Comparison of ENCODE assay signal across 14 mouse cellular contexts in genomic region chr11:55438031-55438430, GRCm38 (mm10). TPM values are rescaled to one million over a fixed set of nuclear protein-coding genes. Genes with fewer than 3 reads are reported as not detected.
DNase-seq lines count a peak whose midpoint lies in the region; ATAC-seq and TF ChIP-seq lines count a peak whose summit lies in the region.
"Had no signal": no experiment of that assay in that cellular context is flagged by ENCODE, and none has a peak within 500 bp of the region (broad histone marks: within the 10 kb centered on the region; RNA-seq: fewer than 3 reads in every experiment).

No protein-coding gene starts in this region.

- no peak overlapping the region for H3K27ac ChIP-seq in forebrain, embryonic 14.5 days (ENCODE audit: low read depth, low read length)
- H3K27ac ChIP-seq in forebrain, embryonic 13.5 days = no peak overlapping the region
- 0 out of 2 replicates have a peak overlapping the region, but pooled peaks have one; percentile 40 for H3K27ac ChIP-seq in intestine, embryonic 15.5 days
- H3K27ac ChIP-seq in intestine, postnatal 0 days (ENCODE audit: low read depth, low read length) = no peak overlapping the region
- no peak overlapping the region for H3K27ac ChIP-seq in stomach, embryonic 16.5 days (ENCODE audit: low read length)
- H3K27ac ChIP-seq in stomach, postnatal 0 days (replicated peaks) = no peak overlapping the region
- H3K27ac ChIP-seq: heart, adult 2 months; hindbrain, embryonic 15.5 days; limb, embryonic 12.5 days had no signal

- ATAC-seq in forebrain, embryonic 14.5 days = no peak
- ATAC-seq in forebrain, embryonic 13.5 days = no peak
- no peak for ATAC-seq in intestine, embryonic 15.5 days
- ATAC-seq in intestine, postnatal 0 days = no peak
- ATAC-seq in stomach, embryonic 16.5 days (ENCODE audit: insufficient read depth, low FRiP score) = no peak
- no peak for ATAC-seq in stomach, postnatal 0 days (ENCODE audit: low FRiP score, low TSS enrichment)

- TF ChIP-seq EP300 in stomach, postnatal 0 days (optimal IDR thresholded peaks at IDR 0.05) = no peak

- no peak overlapping the region for H3K4me3 ChIP-seq in forebrain, embryonic 14.5 days (ENCODE audit: low read depth, low read length)
- no peak overlapping the region for H3K4me3 ChIP-seq in forebrain, embryonic 13.5 days
- no peak overlapping the region for H3K4me3 ChIP-seq in intestine, embryonic 15.5 days (replicated peaks)
- no peak overlapping the region for H3K4me3 ChIP-seq in intestine, postnatal 0 days (ENCODE audit: low read depth, low read length)
- H3K4me3 ChIP-seq in stomach, embryonic 16.5 days (replicated peaks; ENCODE audit: low read length) = no peak overlapping the region
- H3K4me3 ChIP-seq in stomach, postnatal 0 days (ENCODE audit: low read depth, low read length) = no peak overlapping the region
- H3K4me3 ChIP-seq: heart, adult 2 months; hindbrain, embryonic 15.5 days; limb, embryonic 12.5 days had no signal

- WGBS in forebrain, embryonic 14.5 days = 34% methylated on average over 4 of the region's 4 CpGs
- 43% methylated on average over 4 of the region's 4 CpGs for WGBS in forebrain, embryonic 13.5 days
- WGBS in intestine, embryonic 15.5 days = 31% methylated on average over 4 of the region's 4 CpGs
- WGBS in intestine, postnatal 0 days = 42% methylated on average over 4 of the region's 4 CpGs
- WGBS in stomach, embryonic 16.5 days = 40% methylated on average over 4 of the region's 4 CpGs
- whole genome bisulfite sequencing in stomach, postnatal 0 days = 41% methylated on average over 4 of the region's 4 CpGs

- DNase-seq in forebrain, embryonic 14.5 days (ENCODE audit: low spot score) = no peak
- no peak for DNase-seq in stomach, postnatal 0 days (ENCODE audit: low spot score)
- peak; percentile 39 for DNase-seq in right cerebral cortex, postnatal 4 days
- DNase-seq in testis, postnatal 14 days (ENCODE audit: low spot score) = no peak
- DNase-seq: heart, adult 2 months; kidney, postnatal 10 days; thymus, adult 18-20 months had no signal

- H3K4me2 ChIP-seq in forebrain, embryonic 14.5 days (ENCODE audit: low read length) = no peak overlapping the region
- H3K4me2 ChIP-seq in forebrain, embryonic 13.5 days = no peak overlapping the region
- no peak overlapping the region for H3K4me2 ChIP-seq in intestine, embryonic 15.5 days (replicated peaks)
- H3K4me2 ChIP-seq in intestine, postnatal 0 days (replicated peaks; ENCODE audit: low read depth) = no peak overlapping the region
- H3K4me2 ChIP-seq in stomach, embryonic 16.5 days (ENCODE audit: low read depth, low read length) = no peak overlapping the region
- H3K4me2 ChIP-seq in stomach, postnatal 0 days (replicated peaks; ENCODE audit: low read depth) = no peak overlapping the region
- H3K4me2 ChIP-seq: hindbrain, embryonic 15.5 days; limb, embryonic 12.5 days had no signal

- H3K9me3 ChIP-seq in forebrain, embryonic 14.5 days (replicated peaks; ENCODE audit: control insufficient read depth, low read length) = no peaks in the 10 kb centered on the region
- H3K9me3 ChIP-seq in forebrain, embryonic 13.5 days (replicated peaks) = no peaks in the 10 kb centered on the region
- no peaks in the 10 kb centered on the region for H3K9me3 ChIP-seq in intestine, embryonic 15.5 days
- H3K9me3 ChIP-seq in intestine, postnatal 0 days (ENCODE audit: control insufficient read depth) = no peaks in the 10 kb centered on the region
- no peaks in the 10 kb centered on the region for H3K9me3 ChIP-seq in stomach, embryonic 16.5 days (replicated peaks; ENCODE audit: control insufficient read depth, low read length)
- no peaks in the 10 kb centered on the region for H3K9me3 ChIP-seq in stomach, postnatal 0 days (ENCODE audit: control insufficient read depth, low read length)
- H3K9me3 ChIP-seq: G1E; hindbrain, embryonic 15.5 days; limb, embryonic 12.5 days had no signal

- no peaks in the 10 kb centered on the region for H3K36me3 ChIP-seq in forebrain, embryonic 14.5 days (ENCODE audit: control insufficient read depth, insufficient read depth, low read length)
- no peaks in the 10 kb centered on the region for H3K36me3 ChIP-seq in forebrain, embryonic 13.5 days (ENCODE audit: poor library complexity, severe bottlenecking)
- H3K36me3 ChIP-seq in intestine, embryonic 15.5 days = no peaks in the 10 kb centered on the region
- no peaks in the 10 kb centered on the region; the same call in 1 of the 2 replicates for H3K36me3 ChIP-seq in intestine, postnatal 0 days (ENCODE audit: control insufficient read depth, insufficient read depth)
- no peaks in the 10 kb centered on the region for H3K36me3 ChIP-seq in stomach, embryonic 16.5 days (ENCODE audit: control insufficient read depth, insufficient read depth, low read length)
- H3K36me3 ChIP-seq in stomach, postnatal 0 days (ENCODE audit: control insufficient read depth, insufficient read depth, low read length) = no peaks in the 10 kb centered on the region
- H3K36me3 ChIP-seq: hindbrain, embryonic 15.5 days; limb, embryonic 12.5 days had no signal

- H3K4me1 ChIP-seq in forebrain, embryonic 14.5 days (ENCODE audit: control insufficient read depth, insufficient read depth, low read length) = no peaks in the 10 kb centered on the region
- H3K4me1 ChIP-seq in forebrain, embryonic 13.5 days = no peaks in the 10 kb centered on the region
- peaks cover 4% of the 10 kb centered on the region; the same call in 1 of the 2 replicates for H3K4me1 ChIP-seq in intestine, embryonic 15.5 days (replicated peaks)
- no peaks in the 10 kb centered on the region for H3K4me1 ChIP-seq in intestine, postnatal 0 days (replicated peaks; ENCODE audit: control insufficient read depth, insufficient read depth, low read length)
- H3K4me1 ChIP-seq in stomach, embryonic 16.5 days (ENCODE audit: control insufficient read depth, insufficient read depth, low read length) = 0 out of 2 replicates have a peak, but pooled peaks cover 2% of the 10 kb centered on the region
- no peaks in the 10 kb centered on the region for H3K4me1 ChIP-seq in stomach, postnatal 0 days (replicated peaks; ENCODE audit: control insufficient read depth, insufficient read depth)
- H3K4me1 ChIP-seq: hindbrain, embryonic 15.5 days; limb, embryonic 12.5 days had no signal

- no peak for TF ChIP-seq CTCF in intestine, postnatal 0 days (IDR thresholded peaks at IDR 0.05; ENCODE audit: low read depth)
- no peak for TF ChIP-seq CTCF in stomach, postnatal 0 days (IDR thresholded peaks at IDR 0.05; ENCODE audit: low read depth)

- H3K9ac ChIP-seq in forebrain, embryonic 14.5 days (ENCODE audit: low read length) = 0 out of 2 replicates have a peak overlapping the region, but pooled peaks have one; percentile 2
- no peak overlapping the region for H3K9ac ChIP-seq in forebrain, embryonic 13.5 days
- H3K9ac ChIP-seq in intestine, embryonic 15.5 days = no peak overlapping the region
- no peak overlapping the region for H3K9ac ChIP-seq in intestine, postnatal 0 days (ENCODE audit: low read depth, low read length)
- H3K9ac ChIP-seq in stomach, embryonic 16.5 days (ENCODE audit: low read length) = peak overlapping the region; percentile 22; the same call in 1 of the 2 replicates
- H3K9ac ChIP-seq in stomach, postnatal 0 days (ENCODE audit: low read length) = no peak overlapping the region
- H3K9ac ChIP-seq: hindbrain, embryonic 15.5 days; limb, embryonic 12.5 days had no signal

- no peaks in the 10 kb centered on the region for H3K27me3 ChIP-seq in forebrain, embryonic 14.5 days (replicated peaks; ENCODE audit: control insufficient read depth, insufficient read depth, low read length)
- no peaks in the 10 kb centered on the region for H3K27me3 ChIP-seq in forebrain, embryonic 13.5 days
- H3K27me3 ChIP-seq in intestine, embryonic 15.5 days (replicated peaks) = no peaks in the 10 kb centered on the region
- H3K27me3 ChIP-seq in intestine, postnatal 0 days (replicated peaks; ENCODE audit: control insufficient read depth, insufficient read depth, low read length) = no peaks in the 10 kb centered on the region
- no peaks in the 10 kb centered on the region for H3K27me3 ChIP-seq in stomach, embryonic 16.5 days (ENCODE audit: control insufficient read depth, insufficient read depth, low read length)
- no peaks in the 10 kb centered on the region for H3K27me3 ChIP-seq in stomach, postnatal 0 days (ENCODE audit: control insufficient read depth, insufficient read depth, low read length)
- H3K27me3 ChIP-seq: hindbrain, embryonic 15.5 days; limb, embryonic 12.5 days had no signal

RNA-seq across cellular contexts. Expression of gene Sparc, which starts 15.0 kb away (rescaled TPM):
- 300 and 365 TPM in 2 replicates for polyA plus RNA-seq in forebrain, embryonic 14.5 days (2014; fragmentation: Nextera tagmentation; extraction: Ambion mirVana)
- 273 and 289 TPM in 2 replicates for polyA plus RNA-seq in forebrain, embryonic 13.5 days (2015; fragmentation: Nextera tagmentation; extraction: Ambion mirVana)
- polyA plus RNA-seq in intestine, embryonic 15.5 days (2015; fragmentation: Nextera tagmentation; extraction: Ambion mirVana) = 1,532 and 1,545 TPM in 2 replicates
- polyA plus RNA-seq in intestine, postnatal 0 days (2015; fragmentation: Nextera tagmentation; extraction: Ambion mirVana) = 931 and 943 TPM in 2 replicates
- 2,158 and 2,387 TPM in 2 replicates for polyA plus RNA-seq in stomach, embryonic 16.5 days (2015; fragmentation: Nextera tagmentation; extraction: Ambion mirVana)
- 1,616 and 1,849 TPM in 2 replicates for polyA plus RNA-seq in stomach, postnatal 0 days (2015; fragmentation: Nextera tagmentation; extraction: Ambion mirVana)
- polyA plus RNA-seq: G1E had no signal

RNA-seq across cellular contexts. Expression of gene Atox1, which starts 23.0 kb away (rescaled TPM):
- polyA plus RNA-seq in forebrain, embryonic 14.5 days (2014; fragmentation: Nextera tagmentation; extraction: Ambion mirVana) = 238 and 292 TPM in 2 replicates
- 260 and 278 TPM in 2 replicates for polyA plus RNA-seq in forebrain, embryonic 13.5 days (2015; fragmentation: Nextera tagmentation; extraction: Ambion mirVana)
- 370 and 402 TPM in 2 replicates for polyA plus RNA-seq in intestine, embryonic 15.5 days (2015; fragmentation: Nextera tagmentation; extraction: Ambion mirVana)
- 637 and 641 TPM in 2 replicates for polyA plus RNA-seq in intestine, postnatal 0 days (2015; fragmentation: Nextera tagmentation; extraction: Ambion mirVana)
- 421 and 424 TPM in 2 replicates for polyA plus RNA-seq in stomach, embryonic 16.5 days (2015; fragmentation: Nextera tagmentation; extraction: Ambion mirVana)
- polyA plus RNA-seq in stomach, postnatal 0 days (2015; fragmentation: Nextera tagmentation; extraction: Ambion mirVana) = 508 and 530 TPM in 2 replicates

RNA-seq across cellular contexts. Expression of gene G3bp1, which starts 31.5 kb away (rescaled TPM):
- 141 and 146 TPM in 2 replicates for polyA plus RNA-seq in forebrain, embryonic 14.5 days (2014; fragmentation: Nextera tagmentation; extraction: Ambion mirVana)
- polyA plus RNA-seq in forebrain, embryonic 13.5 days (2015; fragmentation: Nextera tagmentation; extraction: Ambion mirVana) = 182 and 199 TPM in 2 replicates
- 163 and 179 TPM in 2 replicates for polyA plus RNA-seq in intestine, embryonic 15.5 days (2015; fragmentation: Nextera tagmentation; extraction: Ambion mirVana)
- 41.0 and 43.6 TPM in 2 replicates for polyA plus RNA-seq in intestine, postnatal 0 days (2015; fragmentation: Nextera tagmentation; extraction: Ambion mirVana)
- polyA plus RNA-seq in stomach, embryonic 16.5 days (2015; fragmentation: Nextera tagmentation; extraction: Ambion mirVana) = 130 and 142 TPM in 2 replicates
- polyA plus RNA-seq in stomach, postnatal 0 days (2015; fragmentation: Nextera tagmentation; extraction: Ambion mirVana) = 59.5 and 59.8 TPM in 2 replicates

Comparison
In these comparisons a context has a peak if more than half of its experiments do, and no peak if none do; other contexts are left out.
1. H3K9ac ChIP-seq: peak in forebrain, embryonic 14.5 days (single experiment) and stomach, embryonic 16.5 days (single experiment); none in forebrain, embryonic 13.5 days (single experiment), intestine, embryonic 15.5 days (single experiment), intestine, postnatal 0 days (single experiment) and stomach, postnatal 0 days (single experiment).